In genomic region chr1:74074693-74075485, GRCm38 (mm10) we compare ENCODE assay signal across 11 mouse cellular contexts. TPM values are rescaled to one million over a fixed set of nuclear protein-coding genes. Genes with fewer than 3 reads are reported as not detected.
DNase-seq lines count a peak whose midpoint lies in the region; ATAC-seq and TF ChIP-seq lines count a peak whose summit lies in the region.
"Had no signal": no experiment of that assay in that cellular context is flagged by ENCODE, and none has a peak within 500 bp of the region (broad histone marks: within the 10 kb centered on the region; RNA-seq: fewer than 3 reads in every experiment).

No protein-coding gene starts in this region.

- no peak overlapping the region for H3K4me2 ChIP-seq in forebrain, embryonic 11.5 days (ENCODE audit: low read depth, low read length, severe bottlenecking)
- H3K4me2 ChIP-seq: lung, embryonic 15.5 days had no signal

- DNase-seq in cerebellum, adult 9-11 months, result peak; percentile 32
- no peak for DNase-seq in cerebellum, adult 8-10 months
- peak; percentile 9 for DNase-seq in ovary, postnatal 36 days (ENCODE audit: low spot score)
- no peak for DNase-seq in ovary, adult 18-20 months (ENCODE audit: low spot score)
- peak; percentile 83 for DNase-seq in kidney, postnatal 14 days
- no peak for DNase-seq in forebrain, embryonic 11.5 days (ENCODE audit: low spot score)
- no peak for DNase-seq in adrenal gland, postnatal 10 days
- DNase-seq: gastrocnemius, postnatal 10 days had no signal

- TF ChIP-seq POLR2A in small intestine, adult 2 months (IDR thresholded peaks at IDR 0.05; ENCODE audit: low read depth, low read length), result no peak

- no peak overlapping the region for H3K9ac ChIP-seq in forebrain, embryonic 11.5 days (ENCODE audit: low read length)
- H3K9ac ChIP-seq: lung, embryonic 15.5 days had no signal

- H3K27me3 ChIP-seq in small intestine, adult 2 months (ENCODE audit: control insufficient read depth, insufficient read depth, low read length), result no peaks in the 10 kb centered on the region
- no peaks in the 10 kb centered on the region for H3K27me3 ChIP-seq in forebrain, embryonic 11.5 days (ENCODE audit: control insufficient read depth, insufficient read depth, low read length)
- H3K27me3 ChIP-seq: lung, embryonic 15.5 days had no signal

- no peak overlapping the region for H3K4me3 ChIP-seq in small intestine, adult 2 months (ENCODE audit: low read depth, low read length)
- H3K4me3 ChIP-seq in forebrain, embryonic 11.5 days (ENCODE audit: low read depth, low read length), result no peak overlapping the region
- H3K4me3 ChIP-seq: lung, embryonic 15.5 days had no signal

- TF ChIP-seq CTCF in small intestine, adult 2 months (IDR thresholded peaks at IDR 0.05; ENCODE audit: extremely low read depth, insufficient read length, insufficient replicate concordance, low read depth, low read length), result no peak

- H3K9me3 ChIP-seq in forebrain, embryonic 11.5 days (ENCODE audit: control insufficient read depth, low read length), result no peaks in the 10 kb centered on the region
- H3K9me3 ChIP-seq: lung, embryonic 15.5 days had no signal

- no peaks in the 10 kb centered on the region for H3K36me3 ChIP-seq in small intestine, adult 2 months (ENCODE audit: control insufficient read depth, insufficient read depth, low read length)
- H3K36me3 ChIP-seq in forebrain, embryonic 11.5 days (ENCODE audit: control insufficient read depth, insufficient read depth, low read length), result no peaks in the 10 kb centered on the region
- H3K36me3 ChIP-seq: lung, embryonic 15.5 days had no signal

- 84% methylated on average over 7 of the region's 7 CpGs for WGBS in small intestine, adult 2 months
- WGBS in forebrain, embryonic 11.5 days, result 89% methylated on average over 7 of the region's 7 CpGs

- no peak for ATAC-seq in forebrain, embryonic 11.5 days (replicated peaks; ENCODE audit: low FRiP score)

- H3K4me1 ChIP-seq in small intestine, adult 2 months (ENCODE audit: control insufficient read depth, insufficient read depth, insufficient read length, low read length), result no peaks in the 10 kb centered on the region; the same call in 1 of the 2 replicates
- no peaks in the 10 kb centered on the region for H3K4me1 ChIP-seq in forebrain, embryonic 11.5 days (replicated peaks; ENCODE audit: control insufficient read depth, insufficient read depth, low read length)

- H3K27ac ChIP-seq in small intestine, adult 2 months (ENCODE audit: insufficient read depth, low read depth, low read length), result peak overlapping the region; percentile 21; the same call in 1 of the 2 replicates
- no peak overlapping the region for H3K27ac ChIP-seq in forebrain, embryonic 11.5 days (ENCODE audit: low read depth, low read length)
- H3K27ac ChIP-seq: lung, embryonic 15.5 days had no signal

RNA-seq across cellular contexts. Expression of gene Tns1, which starts 49.4 kb away (rescaled TPM):
- 79.6 and 87.0 TPM in 2 replicates for polyA plus RNA-seq in small intestine, adult 2 months (2012; rRNA removed)
- polyA plus RNA-seq in forebrain, embryonic 11.5 days (2014; fragmentation: Nextera tagmentation; extraction: Ambion mirVana), result 15.6 and 17.1 TPM in 2 replicates
- total RNA-seq in adrenal gland, postnatal 10 days (2021), result 100 to 1,000 TPM; 284 to 309 TPM
- total RNA-seq: MEL had no signal

RNA-seq across cellular contexts. Expression of gene Rufy4, which starts 50.5 kb away (rescaled TPM):
- polyA plus RNA-seq in small intestine, adult 2 months (2012; rRNA removed), result 0.11 TPM in 1 of 2 replicates, not detected in the other
- polyA plus RNA-seq in forebrain, embryonic 11.5 days (2014; fragmentation: Nextera tagmentation; extraction: Ambion mirVana), result 0.24 and 0.27 TPM in 2 replicates
- total RNA-seq in adrenal gland, postnatal 10 days (2021), result 1 to 10 TPM; 3.4 to 4.3 TPM

Comparison
In these comparisons a context has a peak if more than half of its experiments do, and no peak if none do; other contexts are left out.
1. DNase-seq: peak in cerebellum, adult 9-11 months (single experiment), ovary, postnatal 36 days (single experiment) and kidney, postnatal 14 days (single experiment); none in cerebellum, adult 8-10 months (single experiment), ovary, adult 18-20 months (single experiment), forebrain, embryonic 11.5 days (single experiment) and adrenal gland, postnatal 10 days (single experiment).